Mouse (Mus musculus): ENCODE results near the gene Nell2. TPM values are rescaled to one million over a fixed set of nuclear protein-coding genes. Genes with fewer than 3 reads are reported as not detected.
A peak's percentile ranks its signal among the peaks of the same experiment; 100 is the strongest.

The Nell2 gene
- polyA plus RNA-seq (2016; fragmentation: Nextera tagmentation; extraction: Ambion mirVana): 5.6 and 7.9 TPM in 2 replicates

DNA sequence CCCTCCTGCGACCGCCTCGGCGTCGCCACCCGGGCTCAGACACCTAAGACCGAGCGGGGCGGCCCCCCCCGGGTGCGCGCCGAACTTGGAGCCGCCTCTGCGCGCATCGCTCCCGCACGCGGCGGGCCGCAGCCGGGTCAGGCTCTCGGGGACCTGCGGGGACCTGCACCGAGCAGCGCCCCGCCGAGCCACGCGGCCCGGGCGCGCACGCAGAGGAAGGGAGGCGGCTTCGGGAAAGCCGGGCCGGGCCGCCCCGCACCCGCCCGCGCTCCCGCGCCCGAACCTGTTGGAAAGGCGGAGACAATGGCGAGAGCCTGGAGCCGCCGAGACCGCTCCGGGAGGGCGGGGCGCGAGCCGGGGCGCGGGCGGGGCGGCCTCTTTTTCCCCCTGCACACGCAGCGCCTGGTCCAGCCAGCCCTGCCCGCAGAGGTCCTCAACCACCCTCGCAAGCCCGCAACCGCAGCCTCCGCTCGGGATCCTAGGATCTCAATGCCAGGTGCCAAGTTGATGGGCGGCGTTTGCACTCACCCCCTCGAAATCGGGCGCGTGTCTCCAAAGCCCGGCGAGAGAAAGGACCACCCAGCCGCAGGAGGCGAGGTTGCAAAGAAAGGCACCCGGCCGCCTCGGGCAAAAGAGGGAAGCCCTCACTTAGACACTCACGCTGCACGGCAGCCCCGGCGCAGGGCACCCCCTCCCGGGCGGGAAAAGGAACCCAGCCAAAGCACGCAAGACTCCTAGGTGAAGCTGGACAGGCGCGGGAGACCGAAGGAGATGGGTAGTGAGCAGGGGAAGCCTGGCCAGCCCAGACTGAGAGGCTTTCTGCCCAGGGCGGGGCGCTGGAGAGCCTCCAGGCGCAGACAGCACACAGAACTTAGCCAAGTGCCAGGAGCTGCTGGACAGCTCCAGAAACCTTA, at the start of gene Nell2:
Gene Nell2 (minus strand): TSS at position 612 of the 914 bp plus-strand sequence.
- ATAC-seq (ENCODE audit: insufficient number of reproducible peaks, insufficient read depth, low FRiP score, low TSS enrichment, low read depth): peak; percentile 68
- no peak within 1 kb of the TSS for H3K27ac ChIP-seq
- no peaks in the 10 kb centered on the region for H3K9me3 ChIP-seq
- peaks cover 37% of the 10 kb centered on the region for H3K27me3 ChIP-seq
- under 1% methylated on average over 58 of the region's 95 CpGs for WGBS
- H3K4me2 ChIP-seq: peak within 1 kb of the TSS; percentile 100
- H3K36me3 ChIP-seq: no peaks in the 10 kb centered on the region
- peak within 1 kb of the TSS; percentile 60 for H3K9ac ChIP-seq (replicated peaks)
- peaks cover 21% of the 10 kb centered on the region for H3K4me1 ChIP-seq (replicated peaks)
- H3K4me3 ChIP-seq (replicated peaks): peak within 1 kb of the TSS; percentile 70

DNA sequence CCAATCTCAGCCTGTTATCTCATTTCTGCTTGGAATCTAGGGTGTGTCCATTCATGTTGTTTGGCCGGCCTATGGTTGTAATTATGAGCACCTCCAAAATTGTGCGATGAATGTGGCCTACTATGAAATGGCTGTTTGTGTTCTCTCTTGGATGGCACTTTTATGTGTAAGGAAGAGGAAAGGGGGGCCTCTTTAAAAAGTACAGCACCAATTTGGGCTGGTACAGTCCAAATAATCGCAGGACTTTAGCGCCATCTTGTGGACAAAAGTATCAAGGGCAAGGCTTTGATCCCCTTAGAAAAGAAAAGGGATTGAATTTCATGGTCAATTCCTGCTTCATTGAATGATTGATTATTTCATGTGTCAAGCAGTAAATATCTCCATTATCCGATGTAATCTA, 46.3 kb upstream of the Nell2 start:
- Histone ChIP-seq H3K4me1 (replicated peaks) (no peaks in the 10 kb centered on the region), H3K4me2 (no peak overlapping the region), H3K9ac (replicated peaks) (no peak overlapping the region), H3K27me3 (peaks cover 19% of the 10 kb centered on the region; the same call in 1 of the 2 replicates), H3K9me3 (no peaks in the 10 kb centered on the region), H3K36me3 (no peaks in the 10 kb centered on the region), H3K27ac (no peak overlapping the region), H3K4me3 (replicated peaks) (no peak overlapping the region)
- ATAC-seq (ENCODE audit: insufficient number of reproducible peaks, insufficient read depth, low FRiP score, low TSS enrichment, low read depth): no peak
- WGBS: 17% methylated on average over 5 of the region's 5 CpGs

DNA sequence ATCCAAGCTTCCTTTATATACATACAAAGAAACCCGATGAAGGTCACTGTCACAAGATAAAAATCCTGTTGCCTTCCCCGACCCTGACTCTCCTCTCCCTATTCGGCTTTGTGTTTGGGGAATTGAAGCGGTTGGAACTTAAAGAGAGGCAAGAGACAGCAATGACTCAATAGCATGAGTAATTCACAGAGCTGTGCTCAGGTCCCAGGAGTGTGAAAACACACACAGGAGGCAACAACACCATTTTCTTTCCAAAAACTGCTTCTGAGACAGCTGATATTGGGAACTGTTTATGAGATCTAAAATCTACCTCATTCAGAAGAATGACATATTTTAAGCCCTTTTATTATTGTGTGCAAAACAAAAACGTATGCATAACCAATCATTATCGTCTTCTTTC, 41.2 kb upstream of the Nell2 start:
- Histone ChIP-seq H3K4me3 (replicated peaks) (no peak overlapping the region), H3K4me2 (no peak overlapping the region), H3K9ac (replicated peaks) (no peak overlapping the region), H3K9me3 (no peaks in the 10 kb centered on the region), H3K27me3 (no peaks in the 10 kb centered on the region), H3K27ac (no peak overlapping the region), H3K4me1 (replicated peaks) (no peaks in the 10 kb centered on the region), H3K36me3 (no peaks in the 10 kb centered on the region)
- ATAC-seq (ENCODE audit: insufficient number of reproducible peaks, insufficient read depth, low FRiP score, low TSS enrichment, low read depth): no peak
- 86% methylated on average over 6 of the region's 6 CpGs for WGBS

DNA sequence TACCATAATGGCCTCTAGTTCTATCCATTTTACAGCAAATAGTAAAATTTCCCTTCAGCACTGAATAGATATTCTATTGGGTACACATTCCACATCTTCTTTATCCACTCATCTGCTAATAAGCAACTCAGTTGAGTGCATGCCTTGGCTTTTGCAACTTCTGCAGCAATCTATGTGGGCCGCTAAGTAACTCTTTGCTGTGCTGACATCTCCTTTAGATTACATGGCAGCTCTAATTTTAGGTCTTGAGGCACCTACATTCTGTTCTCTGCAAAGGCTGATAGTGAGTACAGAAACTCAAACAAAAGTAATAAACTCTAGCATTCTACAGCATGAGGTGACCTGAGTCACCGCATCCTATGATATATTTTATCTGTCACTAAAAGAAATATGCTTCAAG, 36.8 kb upstream of the Nell2 start:
- Histone ChIP-seq H3K9me3 (no peaks in the 10 kb centered on the region), H3K27me3 (no peaks in the 10 kb centered on the region), H3K27ac (no peak overlapping the region), H3K36me3 (no peaks in the 10 kb centered on the region), H3K4me2 (no peak overlapping the region), H3K4me1 (replicated peaks) (no peaks in the 10 kb centered on the region), H3K4me3 (replicated peaks) (no peak overlapping the region), H3K9ac (replicated peaks) (no peak overlapping the region)
- no peak for ATAC-seq (ENCODE audit: insufficient number of reproducible peaks, insufficient read depth, low FRiP score, low TSS enrichment, low read depth)
- WGBS: 90% methylated on average over 2 of the region's 2 CpGs

DNA sequence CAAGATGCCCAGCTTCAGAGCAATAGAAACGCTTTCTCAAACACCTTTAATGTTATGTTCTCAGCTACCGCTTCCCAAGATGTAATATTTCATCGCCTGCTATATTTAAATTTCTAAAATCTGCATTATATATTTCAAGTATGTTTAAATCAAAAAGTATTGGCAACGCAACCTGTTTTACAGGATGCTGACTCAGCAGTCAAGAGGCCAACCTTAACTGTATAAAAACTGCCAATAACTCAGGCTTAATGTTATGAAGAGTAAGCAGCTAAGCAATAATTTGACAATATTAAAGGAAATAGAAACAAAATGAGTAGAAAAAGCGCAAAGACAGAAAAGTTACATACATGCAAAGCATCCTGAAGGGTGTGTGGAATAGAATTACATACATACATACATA, 32.9 kb upstream of the Nell2 start:
- Histone ChIP-seq H3K27me3 (no peaks in the 10 kb centered on the region), H3K36me3 (no peaks in the 10 kb centered on the region)
- WGBS: 86% methylated on average over 5 of the region's 5 CpGs

DNA sequence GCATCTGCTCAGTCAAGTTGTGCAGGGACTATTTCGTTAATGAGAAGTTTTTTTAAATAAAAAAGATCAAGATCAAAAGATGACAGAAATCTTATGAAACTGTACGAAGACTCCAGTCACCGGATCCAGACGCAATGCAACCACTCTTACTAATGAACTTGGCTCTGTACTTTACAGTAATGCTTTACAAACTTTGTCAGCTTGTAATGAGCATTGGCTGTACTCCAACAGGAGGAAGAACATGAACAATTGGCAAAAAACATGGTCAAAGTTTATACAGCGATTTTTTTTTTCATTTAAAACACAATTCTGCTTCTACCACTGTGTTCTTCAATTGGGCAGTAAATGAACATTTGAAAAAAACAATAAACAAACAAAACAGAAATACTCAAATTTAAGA, 21.7 kb upstream of the Nell2 start:
- Histone ChIP-seq H3K27me3 (no peaks in the 10 kb centered on the region), H3K4me3 (replicated peaks) (no peak overlapping the region), H3K9ac (replicated peaks) (no peak overlapping the region), H3K4me2 (no peak overlapping the region), H3K9me3 (no peaks in the 10 kb centered on the region), H3K27ac (no peak overlapping the region), H3K4me1 (replicated peaks) (no peaks in the 10 kb centered on the region), H3K36me3 (no peaks in the 10 kb centered on the region)
- no peak for ATAC-seq (ENCODE audit: insufficient number of reproducible peaks, insufficient read depth, low FRiP score, low TSS enrichment, low read depth)
- 74% methylated on average over 5 of the region's 5 CpGs for WGBS

More for the DNA sequence above, 32.9 kb upstream of the Nell2 start:
- no peak overlapping the region for H3K4me2 ChIP-seq
- ATAC-seq (ENCODE audit: insufficient number of reproducible peaks, insufficient read depth, low FRiP score, low TSS enrichment, low read depth): no peak
- no peak overlapping the region for H3K4me3 ChIP-seq (replicated peaks)
- H3K9me3 ChIP-seq: 0 out of 2 replicates have a peak, but pooled peaks cover 3% of the 10 kb centered on the region
- H3K4me1 ChIP-seq (replicated peaks): no peaks in the 10 kb centered on the region
- H3K27ac ChIP-seq: no peak overlapping the region
- H3K9ac ChIP-seq (replicated peaks): no peak overlapping the region

DNA sequence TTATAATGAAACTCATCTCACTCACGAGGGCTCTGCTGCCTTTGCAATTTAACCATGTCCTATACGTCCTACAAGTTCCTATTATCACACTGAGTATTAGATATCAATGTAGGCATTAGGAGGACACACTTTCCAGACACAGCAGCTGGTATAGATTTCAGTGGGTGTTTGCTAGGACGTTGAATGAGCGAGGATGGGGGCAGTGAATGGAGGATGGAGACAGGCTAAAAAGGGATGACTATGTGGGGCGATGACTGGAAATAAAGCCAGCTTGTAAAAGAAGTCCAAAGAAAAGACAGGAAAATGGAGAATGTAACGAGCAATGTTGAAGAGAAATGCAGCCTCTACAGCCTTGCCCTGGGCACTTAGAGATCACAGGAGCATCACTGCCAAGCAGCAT, 14.3 kb upstream of the Nell2 start:
- no peak overlapping the region for H3K4me3 ChIP-seq (replicated peaks)
- no peaks in the 10 kb centered on the region for H3K9me3 ChIP-seq
- H3K4me1 ChIP-seq (replicated peaks): 0 out of 2 replicates have a peak, but pooled peaks cover 6% of the 10 kb centered on the region
- H3K36me3 ChIP-seq: no peaks in the 10 kb centered on the region
- H3K27me3 ChIP-seq: no peaks in the 10 kb centered on the region
- no peak overlapping the region for H3K4me2 ChIP-seq
- H3K9ac ChIP-seq (replicated peaks): no peak overlapping the region
- no peak for ATAC-seq (ENCODE audit: insufficient number of reproducible peaks, insufficient read depth, low FRiP score, low TSS enrichment, low read depth)
- 71% methylated on average over 6 of the region's 6 CpGs for WGBS
- no peak overlapping the region for H3K27ac ChIP-seq

DNA sequence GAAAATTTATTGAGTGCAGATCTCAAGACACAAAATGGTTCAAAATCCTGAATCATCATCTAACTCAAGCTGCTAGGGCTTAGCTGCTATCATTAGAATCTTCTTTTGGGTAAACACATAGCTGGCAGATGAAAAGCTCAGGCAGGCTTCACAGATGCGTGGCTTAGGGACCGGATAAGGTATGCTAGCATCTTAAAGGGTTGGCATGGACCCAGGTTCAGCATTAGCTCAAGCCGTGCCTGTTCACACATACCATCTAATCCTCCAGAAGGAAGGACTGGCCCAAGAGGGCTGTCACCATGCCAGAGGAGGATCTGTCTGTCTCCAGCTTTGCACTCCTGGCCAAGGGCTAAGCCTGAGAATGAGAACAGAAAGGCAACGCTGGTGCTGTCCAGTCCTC, 8.4 kb upstream of the Nell2 start:
- no peaks in the 10 kb centered on the region for H3K4me1 ChIP-seq (replicated peaks)
- no peak overlapping the region for H3K27ac ChIP-seq
- H3K9ac ChIP-seq (replicated peaks): no peak overlapping the region
- no peak for ATAC-seq (ENCODE audit: insufficient number of reproducible peaks, insufficient read depth, low FRiP score, low TSS enrichment, low read depth)
- no peak overlapping the region for H3K4me3 ChIP-seq (replicated peaks)
- H3K4me2 ChIP-seq: no peak overlapping the region
- H3K9me3 ChIP-seq: no peaks in the 10 kb centered on the region
- 87% methylated on average over 4 of the region's 4 CpGs for WGBS
- H3K36me3 ChIP-seq: no peaks in the 10 kb centered on the region
- H3K27me3 ChIP-seq: no peaks in the 10 kb centered on the region

DNA sequence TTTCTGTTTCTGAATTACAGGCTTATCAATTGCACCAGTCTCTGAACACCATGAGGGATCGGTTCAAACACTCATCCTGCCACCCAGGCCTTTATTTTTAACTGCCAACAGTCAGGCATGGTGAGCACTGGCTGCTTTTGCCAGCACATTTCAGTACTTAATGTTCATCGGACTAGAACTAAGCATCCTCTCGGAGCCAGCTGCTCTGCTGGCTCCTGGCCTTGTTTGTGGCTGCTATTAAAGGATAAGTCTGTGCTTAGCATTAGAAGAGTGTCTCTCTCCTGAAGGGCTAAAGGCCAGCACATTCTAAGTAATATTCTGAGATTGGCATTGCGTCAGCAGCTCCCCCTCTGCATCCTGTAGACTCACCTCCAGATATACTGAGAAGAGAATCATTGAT, 7.9 kb upstream of the Nell2 start:
- no peak overlapping the region for H3K9ac ChIP-seq (replicated peaks)
- WGBS: 86% methylated on average over 4 of the region's 4 CpGs
- no peaks in the 10 kb centered on the region for H3K4me1 ChIP-seq (replicated peaks)
- no peak overlapping the region for H3K4me2 ChIP-seq
- no peaks in the 10 kb centered on the region for H3K36me3 ChIP-seq
- H3K4me3 ChIP-seq (replicated peaks): no peak overlapping the region
- H3K27me3 ChIP-seq: no peaks in the 10 kb centered on the region
- no peak overlapping the region for H3K27ac ChIP-seq
- ATAC-seq (ENCODE audit: insufficient number of reproducible peaks, insufficient read depth, low FRiP score, low TSS enrichment, low read depth): no peak
- no peaks in the 10 kb centered on the region for H3K9me3 ChIP-seq

DNA sequence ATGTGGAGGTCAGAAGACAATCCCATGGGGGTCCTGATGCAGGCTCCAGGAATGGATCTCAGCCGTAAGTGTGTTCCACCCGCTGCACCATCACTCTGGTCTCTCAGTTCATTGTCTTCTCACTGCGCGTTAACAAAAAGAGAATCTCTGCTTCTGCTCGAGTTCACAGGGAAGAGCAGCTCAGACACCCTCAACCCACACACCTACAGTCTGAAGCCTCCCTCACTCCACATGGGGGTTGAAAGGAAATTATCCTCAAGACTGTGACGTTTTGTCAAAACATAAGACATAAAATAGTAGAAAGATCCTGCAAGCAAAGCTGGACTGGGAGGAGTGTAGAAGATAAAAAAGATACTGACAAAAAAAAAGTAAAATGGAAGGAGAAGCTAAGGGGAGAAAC, 6.3 kb upstream of the Nell2 start:
- H3K4me3 ChIP-seq (replicated peaks): no peak overlapping the region
- H3K27ac ChIP-seq: no peak overlapping the region
- H3K9me3 ChIP-seq: no peaks in the 10 kb centered on the region
- H3K9ac ChIP-seq (replicated peaks): no peak overlapping the region
- no peak for ATAC-seq (ENCODE audit: insufficient number of reproducible peaks, insufficient read depth, low FRiP score, low TSS enrichment, low read depth)
- 82% methylated on average over 6 of the region's 6 CpGs for WGBS
- H3K27me3 ChIP-seq: 0 out of 2 replicates have a peak, but pooled peaks cover 3% of the 10 kb centered on the region
- H3K36me3 ChIP-seq: no peaks in the 10 kb centered on the region
- no peaks in the 10 kb centered on the region for H3K4me1 ChIP-seq (replicated peaks)
- no peak overlapping the region for H3K4me2 ChIP-seq

DNA sequence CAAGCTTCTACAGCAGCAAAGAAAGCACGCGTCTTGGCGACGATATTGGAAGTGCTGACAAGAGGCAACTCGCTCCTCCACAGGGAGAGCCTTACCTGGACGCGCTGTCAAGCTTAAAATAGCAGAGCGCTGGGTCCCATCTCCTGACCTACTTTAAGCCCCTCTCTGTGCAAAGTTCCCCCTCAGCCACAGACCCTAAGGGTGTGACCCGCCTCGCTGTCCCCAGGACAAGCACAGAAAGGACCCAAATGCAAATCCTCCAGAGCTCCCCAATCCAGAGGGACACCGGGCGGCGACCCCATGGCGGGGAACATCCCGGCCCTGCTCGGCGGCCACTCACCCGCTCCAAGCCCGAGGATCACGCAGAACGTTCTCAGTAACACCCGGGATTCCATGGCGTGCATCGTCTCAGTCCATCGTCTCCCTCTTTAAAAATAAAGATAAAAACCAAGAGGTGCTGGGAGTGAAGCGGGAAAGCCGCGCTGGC, 855 bp downstream of the Nell2 start:
- WGBS: under 1% methylated on average over 28 of the region's 28 CpGs
- H3K4me1 ChIP-seq (replicated peaks): peaks cover 21% of the 10 kb centered on the region
- H3K27ac ChIP-seq: no peak overlapping the region
- peak overlapping the region; percentile 70 for H3K4me3 ChIP-seq (replicated peaks)
- peak overlapping the region; percentile 100 for H3K4me2 ChIP-seq
- peak overlapping the region; percentile 60 for H3K9ac ChIP-seq (replicated peaks)
- H3K36me3 ChIP-seq: no peaks in the 10 kb centered on the region
- peaks cover 37% of the 10 kb centered on the region for H3K27me3 ChIP-seq
- H3K9me3 ChIP-seq: no peaks in the 10 kb centered on the region
- no peak for ATAC-seq (ENCODE audit: insufficient number of reproducible peaks, insufficient read depth, low FRiP score, low TSS enrichment, low read depth)
